Mouse (Mus musculus) megakaryocyte, embryonic 14.5 days (primary cell): ENCODE measurements around the gene Ankrd54. TPM values are rescaled to one million over a fixed set of nuclear protein-coding genes. Genes with fewer than 3 reads are reported as not detected.
A peak's percentile ranks its signal among the peaks of the same experiment; 100 is the strongest.

ENCODE experiments used
- H3K27me3 ChIP-seq: replicated peaks from 2 replicates; pipeline ENCODE3; 2012; ENCODE audit warnings: inconsistent platforms
- H3K36me3 ChIP-seq: replicated peaks from 2 replicates; pipeline ENCODE3; 2012; ENCODE audit warnings: low read length, inconsistent platforms, mixed read lengths
- H3K4me1 ChIP-seq: 2 replicates; pipeline ENCODE4 v1.6.1; 2012; ENCODE audit warnings: inconsistent platforms
- H3K4me3 ChIP-seq: replicated peaks from 2 replicates; pipeline ENCODE3; 2012; ENCODE audit warnings: moderate library complexity, mild to moderate bottlenecking, inconsistent platforms
- H3K9me3 ChIP-seq: 2 replicates; pipeline ENCODE4 v1.6.1; 2012; ENCODE audit warnings: inconsistent platforms
- FLI1 ChIP-seq: IDR thresholded peaks from 2 replicates; pipeline ENCODE4 v1.6.1; 2012; ENCODE audit warnings: low read length, inconsistent platforms, mixed read lengths
- GATA1 ChIP-seq: IDR thresholded peaks from 3 replicates; pipeline ENCODE4 v1.6.1; 2012; ENCODE audit warnings: mixed read lengths, low read length, inconsistent platforms, borderline replicate concordance
- polyA plus RNA-seq: library from polyadenylated mRNA; stranded (reverse); fragments of >175 nt; gene quantifications from 2 replicates; pipeline ENCODE4 v1.2.3, GENCODE M21; 2012; ENCODE audit warnings: low replicate concordance; ENCODE audit not compliant: insufficient read depth

The Ankrd54 gene
- polyA plus RNA-seq = 32.5 and 90.9 TPM in 2 replicates

DNA sequence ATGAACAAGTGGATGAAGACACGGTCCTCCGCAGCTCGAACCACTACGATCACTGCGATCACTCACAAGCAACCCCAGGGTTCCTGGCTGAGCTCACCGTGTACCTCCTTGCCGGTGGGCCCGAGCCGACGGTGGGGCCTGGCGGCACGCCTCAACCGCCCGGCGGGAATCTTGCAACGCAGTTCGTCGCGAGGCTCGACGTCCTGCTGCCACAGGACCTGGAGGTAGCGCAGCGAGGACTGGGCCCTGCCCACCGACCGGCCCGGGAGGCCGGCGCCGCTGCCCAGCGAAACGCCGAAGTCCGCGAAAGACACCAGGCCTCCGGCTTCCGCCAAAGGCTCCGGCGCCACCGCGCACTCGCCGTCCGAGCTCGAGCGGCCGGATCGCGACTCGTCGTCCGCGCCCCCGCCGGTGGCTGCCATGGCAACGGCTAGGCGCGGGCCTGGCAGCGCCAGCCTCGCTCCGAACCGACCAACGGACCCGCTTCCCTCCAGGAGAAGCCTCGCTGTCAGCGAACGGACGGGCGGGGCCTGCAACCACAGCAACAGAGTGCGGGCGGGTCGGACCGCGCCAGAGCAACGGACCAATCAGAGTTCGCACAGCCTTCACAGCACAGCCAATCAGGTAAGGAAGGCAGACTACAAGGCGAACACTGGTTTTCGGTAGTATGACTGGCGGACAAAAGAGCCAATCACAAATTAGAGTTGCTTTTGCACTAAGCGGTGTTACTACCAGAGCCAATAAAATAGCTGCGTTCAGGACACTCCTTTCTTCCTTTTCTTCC lies at the start of gene Ankrd54:
Gene Ankrd54 (minus strand): TSS at position 518 of the 784 bp plus-strand sequence.
- TF ChIP-seq FLI1 (no peak), GATA1 (no peak)
- H3K4me1 ChIP-seq = peaks cover 66% of the 10 kb centered on the region

DNA sequence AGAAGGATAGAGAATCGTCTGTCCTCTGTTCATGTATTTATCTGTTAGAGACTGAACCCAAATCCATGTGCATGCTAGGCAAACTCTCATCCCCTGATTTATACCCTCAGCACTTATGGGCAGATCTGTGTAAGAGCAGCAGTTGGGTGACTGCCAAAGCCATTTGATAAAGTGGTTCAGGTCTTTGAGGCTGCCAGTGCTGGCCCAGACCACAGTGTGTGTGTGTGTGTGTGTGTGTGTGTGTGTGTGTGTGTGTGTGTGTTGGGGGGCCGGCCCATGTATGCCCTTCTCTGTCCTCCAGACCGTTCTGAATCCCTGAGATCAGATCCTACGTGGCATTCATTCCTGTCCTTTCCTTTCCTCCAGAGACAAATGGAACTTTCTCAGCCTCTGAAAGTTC lies 49.1 kb upstream of the Ankrd54 start:
- TF ChIP-seq GATA1 = no peak
- no peak for TF ChIP-seq FLI1
- Histone ChIP-seq H3K9me3 (no peaks in the 10 kb centered on the region), H3K4me3 (no peak overlapping the region), H3K27me3 (peaks cover 7% of the 10 kb centered on the region), H3K4me1 (peaks cover 37% of the 10 kb centered on the region), H3K36me3 (peaks cover 44% of the 10 kb centered on the region)

More for the DNA sequence above, at the start of gene Ankrd54:
- H3K36me3 ChIP-seq = peaks cover 42% of the 10 kb centered on the region
- H3K27me3 ChIP-seq = peaks cover 1% of the 10 kb centered on the region
- peaks cover 21% of the 10 kb centered on the region for H3K9me3 ChIP-seq
- peak within 1 kb of the TSS; percentile 96 for H3K4me3 ChIP-seq

- H3K9me3 ChIP-seq = no peaks in the 10 kb centered on the region
- TF ChIP-seq GATA1 (no peak), FLI1 (no peak)
- H3K4me3 ChIP-seq = peak overlapping the region; percentile 99
- peaks cover 11% of the 10 kb centered on the region for H3K27me3 ChIP-seq
- H3K4me1 ChIP-seq = peaks cover 45% of the 10 kb centered on the region
- peaks cover 31% of the 10 kb centered on the region for H3K36me3 ChIP-seq
These were observed 47.8 kb upstream of the Ankrd54 start for GRCm38 (mm10) chr15:79110528-79110927.

GRCm38 (mm10) chr15:79110031-79110430 lies 47.3 kb upstream of the Ankrd54 start:
- Histone ChIP-seq H3K9me3 (no peaks in the 10 kb centered on the region), H3K36me3 (peaks cover 26% of the 10 kb centered on the region), H3K4me3 (peak overlapping the region; percentile 99), H3K27me3 (peaks cover 12% of the 10 kb centered on the region), H3K4me1 (peaks cover 47% of the 10 kb centered on the region)
- TF ChIP-seq GATA1 (no peak), FLI1 (no peak)

- peaks cover 50% of the 10 kb centered on the region for H3K4me1 ChIP-seq
- TF ChIP-seq GATA1 (no peak), FLI1 (no peak)
- peaks cover 18% of the 10 kb centered on the region for H3K27me3 ChIP-seq
- peaks cover 20% of the 10 kb centered on the region for H3K36me3 ChIP-seq
- peaks cover 5% of the 10 kb centered on the region for H3K9me3 ChIP-seq
- peak overlapping the region; percentile 99 for H3K4me3 ChIP-seq
These were observed 46.7 kb upstream of the Ankrd54 start for GRCm38 (mm10) chr15:79109321-79109934.

DNA sequence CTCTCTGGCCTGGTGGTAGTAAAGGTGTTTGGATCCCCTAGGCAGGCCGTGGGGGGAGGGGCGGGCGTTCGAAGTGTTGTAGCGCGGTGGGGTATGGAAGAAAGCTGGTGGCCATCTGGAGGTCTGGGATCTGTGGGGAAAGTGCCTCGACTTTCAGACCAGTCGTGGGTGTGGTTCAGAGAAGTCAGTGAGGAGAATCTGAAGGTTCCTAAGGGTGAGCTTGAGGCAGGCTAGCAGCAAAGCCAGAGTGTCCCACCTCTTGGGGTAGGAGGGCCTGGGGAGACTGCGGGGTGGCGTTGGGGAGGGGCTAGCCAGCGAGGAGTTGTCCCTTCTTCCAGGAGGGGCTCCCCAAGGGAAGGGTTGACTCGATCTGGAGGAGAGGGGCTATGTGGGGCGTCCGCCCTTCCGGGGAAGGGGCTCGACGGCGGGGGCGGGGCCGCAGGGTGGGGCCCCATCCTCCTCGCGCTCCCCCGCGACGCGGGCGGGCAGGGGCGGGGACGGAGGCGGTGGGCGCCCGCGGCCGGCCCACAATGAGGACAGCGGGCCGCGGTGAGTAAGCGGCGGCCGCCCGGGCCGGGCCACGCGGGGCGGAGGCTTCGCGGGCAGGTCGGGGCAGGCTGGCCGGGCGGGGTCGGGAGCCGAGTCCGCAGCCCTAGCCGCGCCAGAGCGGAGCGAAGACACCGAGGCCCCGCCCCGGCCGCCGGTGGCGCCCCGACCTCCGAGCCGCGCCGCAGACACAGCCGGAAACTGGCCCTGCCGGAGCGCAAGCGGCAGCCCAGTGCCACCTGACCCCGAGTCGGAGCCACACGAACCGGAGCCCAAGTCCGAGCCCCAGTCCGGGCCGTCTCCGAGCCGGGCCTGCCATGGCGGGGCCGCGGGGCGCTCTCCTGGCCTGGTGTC lies 46.0 kb upstream of the Ankrd54 start, which contains the start of gene Micall1:
Gene Micall1 (plus strand): TSS at position 478 of the 900 bp plus-strand sequence.
- H3K36me3 ChIP-seq = peaks cover 14% of the 10 kb centered on the region
- H3K9me3 ChIP-seq = peaks cover 7% of the 10 kb centered on the region
- peaks cover 50% of the 10 kb centered on the region for H3K4me1 ChIP-seq
- H3K4me3 ChIP-seq = peak within 1 kb of the TSS; percentile 99
- TF ChIP-seq GATA1 (no peak), FLI1 (no peak)
- peaks cover 22% of the 10 kb centered on the region for H3K27me3 ChIP-seq

DNA sequence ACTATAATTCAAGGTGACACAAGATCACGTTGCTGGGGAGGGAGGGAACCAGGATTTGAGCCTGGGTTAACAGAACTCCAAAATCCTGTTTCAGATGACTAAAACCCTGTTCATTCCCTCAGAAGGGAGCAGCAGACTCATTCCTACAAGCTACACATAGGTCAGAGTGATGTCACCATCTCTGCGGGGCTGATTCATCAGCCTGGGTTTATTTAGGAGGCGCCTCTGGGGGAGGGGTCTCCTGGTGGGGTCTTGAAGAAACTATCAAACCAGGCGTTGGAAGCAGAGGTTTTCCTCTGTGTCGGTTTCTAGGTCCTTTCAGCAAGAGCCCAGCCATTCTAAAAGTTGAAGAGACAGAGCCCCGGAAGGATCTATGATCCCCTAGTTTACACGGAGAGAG lies 45.3 kb upstream of the Ankrd54 start:
- H3K4me3 ChIP-seq = peak overlapping the region; percentile 99
- no peak for TF ChIP-seq GATA1
- TF ChIP-seq FLI1 = no peak
- peaks cover 9% of the 10 kb centered on the region for H3K36me3 ChIP-seq
- peaks cover 27% of the 10 kb centered on the region for H3K27me3 ChIP-seq
- peaks cover 50% of the 10 kb centered on the region for H3K4me1 ChIP-seq
- peaks cover 7% of the 10 kb centered on the region for H3K9me3 ChIP-seq

DNA sequence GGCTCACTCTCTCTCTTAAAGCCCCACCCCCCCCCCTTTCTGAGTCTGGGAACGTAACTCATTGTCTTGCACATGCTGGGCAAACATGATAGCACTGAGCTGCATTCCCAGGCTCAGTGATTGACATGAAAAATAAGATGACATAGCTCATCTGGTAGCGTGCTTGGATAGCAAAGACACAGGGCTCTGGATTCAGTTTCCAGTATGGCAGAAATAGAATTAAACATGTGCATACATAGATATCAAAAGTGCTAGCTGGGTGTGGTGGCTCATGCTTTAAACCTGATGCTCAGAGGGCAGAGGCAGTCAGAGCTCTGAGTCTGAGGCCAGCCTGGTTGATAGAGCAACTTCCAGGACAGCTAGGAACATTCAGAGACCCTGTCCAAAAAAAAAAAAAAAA lies 43.1 kb upstream of the Ankrd54 start:
- Histone ChIP-seq H3K4me1 (peaks cover 45% of the 10 kb centered on the region), H3K27me3 (peaks cover 39% of the 10 kb centered on the region), H3K4me3 (no peak overlapping the region), H3K36me3 (no peaks in the 10 kb centered on the region), H3K9me3 (peaks cover 7% of the 10 kb centered on the region)
- TF ChIP-seq FLI1 (no peak), GATA1 (no peak)

DNA sequence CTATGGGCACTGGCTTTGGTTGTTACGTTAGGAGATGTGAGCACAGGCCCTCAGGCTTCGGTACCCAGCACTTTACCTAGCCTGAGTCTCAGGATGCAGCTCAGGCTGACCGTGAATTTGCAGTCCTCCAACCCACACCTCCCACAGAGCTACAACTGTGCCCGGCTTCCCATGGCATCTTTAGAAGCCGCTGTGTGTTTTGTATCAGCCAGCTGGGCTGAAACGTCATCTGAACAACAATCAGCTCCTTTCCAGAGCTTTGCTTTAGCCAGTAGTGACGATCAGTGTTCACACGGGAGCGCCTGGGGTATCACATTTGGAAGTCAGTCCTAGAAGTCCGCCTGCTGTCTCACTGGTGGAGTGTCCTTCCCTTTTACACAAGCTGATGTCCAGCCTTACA lies 40.6 kb upstream of the Ankrd54 start:
- no peak for TF ChIP-seq FLI1
- no peak for TF ChIP-seq GATA1
- no peaks in the 10 kb centered on the region for H3K36me3 ChIP-seq
- H3K27me3 ChIP-seq = peaks cover 49% of the 10 kb centered on the region
- H3K4me1 ChIP-seq = peaks cover 41% of the 10 kb centered on the region
- H3K4me3 ChIP-seq = no peak overlapping the region
- peaks cover 7% of the 10 kb centered on the region for H3K9me3 ChIP-seq
